Mouse (Mus musculus): ENCODE data around the gene Pck1. TPM values are rescaled to one million over a fixed set of nuclear protein-coding genes. Genes with fewer than 3 reads are reported as not detected.

Pck1 gene
- polyA plus RNA-seq, 1 experiment from 2014 or later: 3.0 TPM

- Histone ChIP-seq H3K4me1 (ENCODE audit: control insufficient read depth, insufficient read depth, low read length) (peaks cover 4% of the 10 kb centered on the region; the same call in 1 of the 2 replicates), H3K27ac (ENCODE audit: low read depth, low read length) (no peak overlapping the region), H3K4me3 (ENCODE audit: low read length) (no peak overlapping the region), H3K9ac (ENCODE audit: low read depth, low read length) (no peak overlapping the region), H3K27me3 (ENCODE audit: control insufficient read depth, insufficient read depth, low read length) (peaks cover 36% of the 10 kb centered on the region), H3K36me3 (ENCODE audit: control insufficient read depth, insufficient read depth, low read length) (no peaks in the 10 kb centered on the region), H3K4me2 (replicated peaks; ENCODE audit: low read depth, low read length) (no peak overlapping the region), H3K9me3 (ENCODE audit: control insufficient read depth, low read length) (no peaks in the 10 kb centered on the region)
- no peak for ATAC-seq (ENCODE audit: low FRiP score, low TSS enrichment)
- 81% methylated on average over 10 of the region's 10 CpGs for WGBS
These were observed 12.5 kb downstream of the Pck1 start for GRCm38 (mm10) chr2:173165357-173165756.

- WGBS: 39% methylated on average over 5 of the region's 5 CpGs
- Histone ChIP-seq H3K36me3 (ENCODE audit: control insufficient read depth, insufficient read depth, low read length) (no peaks in the 10 kb centered on the region), H3K4me1 (ENCODE audit: control insufficient read depth, insufficient read depth, low read length) (peaks cover 27% of the 10 kb centered on the region), H3K27ac (ENCODE audit: low read depth, low read length) (no peak overlapping the region), H3K9ac (ENCODE audit: low read depth, low read length) (no peak overlapping the region), H3K4me2 (replicated peaks; ENCODE audit: low read depth, low read length) (no peak overlapping the region), H3K27me3 (ENCODE audit: control insufficient read depth, insufficient read depth, low read length) (peaks cover 36% of the 10 kb centered on the region), H3K4me3 (ENCODE audit: low read length) (no peak overlapping the region), H3K9me3 (ENCODE audit: control insufficient read depth, low read length) (no peaks in the 10 kb centered on the region)
- no peak for ATAC-seq (ENCODE audit: low FRiP score, low TSS enrichment)
These were observed 15.6 kb downstream of the Pck1 start for GRCm38 (mm10) chr2:173168411-173168851.

- Histone ChIP-seq H3K9ac (ENCODE audit: low read depth, low read length) (no peak overlapping the region), H3K4me2 (replicated peaks; ENCODE audit: low read depth, low read length) (no peak overlapping the region), H3K4me1 (ENCODE audit: control insufficient read depth, insufficient read depth, low read length) (peaks cover 39% of the 10 kb centered on the region), H3K36me3 (ENCODE audit: control insufficient read depth, insufficient read depth, low read length) (no peaks in the 10 kb centered on the region), H3K9me3 (ENCODE audit: control insufficient read depth, low read length) (no peaks in the 10 kb centered on the region), H3K27ac (ENCODE audit: low read depth, low read length) (no peak overlapping the region), H3K27me3 (ENCODE audit: control insufficient read depth, insufficient read depth, low read length) (peaks cover 31% of the 10 kb centered on the region), H3K4me3 (ENCODE audit: low read length) (no peak overlapping the region)
- no peak for ATAC-seq (ENCODE audit: low FRiP score, low TSS enrichment)
- 26% methylated on average over 2 of the region's 2 CpGs for WGBS
These were observed 17.2 kb downstream of the Pck1 start for GRCm38 (mm10) chr2:173170081-173170480.

GRCm38 (mm10) chr2:173170715-173171114 is 17.9 kb downstream of the Pck1 start:
- Histone ChIP-seq H3K4me1 (ENCODE audit: control insufficient read depth, insufficient read depth, low read length) (peaks cover 39% of the 10 kb centered on the region), H3K9ac (ENCODE audit: low read depth, low read length) (no peak overlapping the region), H3K4me3 (ENCODE audit: low read length) (no peak overlapping the region), H3K27me3 (ENCODE audit: control insufficient read depth, insufficient read depth, low read length) (peaks cover 26% of the 10 kb centered on the region), H3K27ac (ENCODE audit: low read depth, low read length) (no peak overlapping the region), H3K9me3 (ENCODE audit: control insufficient read depth, low read length) (peaks cover 4% of the 10 kb centered on the region; the same call in 1 of the 2 replicates), H3K4me2 (replicated peaks; ENCODE audit: low read depth, low read length) (no peak overlapping the region), H3K36me3 (ENCODE audit: control insufficient read depth, insufficient read depth, low read length) (no peaks in the 10 kb centered on the region)
- 48% methylated on average over 2 of the region's 2 CpGs for WGBS
- ATAC-seq (ENCODE audit: low FRiP score, low TSS enrichment): 0 out of 2 replicates have a peak, but pooled peaks have one; percentile 2

GRCm38 (mm10) chr2:173171470-173171869 is 18.6 kb downstream of the Pck1 start:
- peak overlapping the region; percentile 88; the same call in 1 of the 2 replicates for H3K27ac ChIP-seq (ENCODE audit: low read depth, low read length)
- H3K27me3 ChIP-seq (ENCODE audit: control insufficient read depth, insufficient read depth, low read length): peaks cover 19% of the 10 kb centered on the region
- peak; percentile 84 for ATAC-seq (ENCODE audit: low FRiP score, low TSS enrichment)
- peak overlapping the region; percentile 28 for H3K4me2 ChIP-seq (replicated peaks; ENCODE audit: low read depth, low read length)
- peaks cover 39% of the 10 kb centered on the region for H3K4me1 ChIP-seq (ENCODE audit: control insufficient read depth, insufficient read depth, low read length)
- WGBS: 2% methylated on average over 29 of the region's 30 CpGs
- no peaks in the 10 kb centered on the region for H3K36me3 ChIP-seq (ENCODE audit: control insufficient read depth, insufficient read depth, low read length)
- H3K4me3 ChIP-seq (ENCODE audit: low read length): peak overlapping the region; percentile 12
- peaks cover 7% of the 10 kb centered on the region; the same call in 1 of the 2 replicates for H3K9me3 ChIP-seq (ENCODE audit: control insufficient read depth, low read length)
- no peak overlapping the region for H3K9ac ChIP-seq (ENCODE audit: low read depth, low read length)

- Histone ChIP-seq H3K27me3 (ENCODE audit: control insufficient read depth, insufficient read depth, low read length) (peaks cover 18% of the 10 kb centered on the region), H3K4me3 (ENCODE audit: low read length) (no peak overlapping the region), H3K4me1 (ENCODE audit: control insufficient read depth, insufficient read depth, low read length) (peaks cover 39% of the 10 kb centered on the region), H3K27ac (ENCODE audit: low read depth, low read length) (peak overlapping the region; percentile 88; the same call in 1 of the 2 replicates), H3K36me3 (ENCODE audit: control insufficient read depth, insufficient read depth, low read length) (no peaks in the 10 kb centered on the region), H3K9ac (ENCODE audit: low read depth, low read length) (no peak overlapping the region), H3K9me3 (ENCODE audit: control insufficient read depth, low read length) (peaks cover 7% of the 10 kb centered on the region; the same call in 1 of the 2 replicates), H3K4me2 (replicated peaks; ENCODE audit: low read depth, low read length) (peak overlapping the region; percentile 28; the same call in 1 of the 2 replicates)
- WGBS: 30% methylated on average over 5 of the region's 5 CpGs
- peak; percentile 6; the same call in 1 of the 2 replicates for ATAC-seq (ENCODE audit: low FRiP score, low TSS enrichment)
These were observed 19.1 kb downstream of the Pck1 start for GRCm38 (mm10) chr2:173171956-173172355.

GRCm38 (mm10) chr2:173172386-173172785 is 19.5 kb downstream of the Pck1 start:
- no peaks in the 10 kb centered on the region for H3K36me3 ChIP-seq (ENCODE audit: control insufficient read depth, insufficient read depth, low read length)
- ATAC-seq (ENCODE audit: low FRiP score, low TSS enrichment): no peak
- H3K9ac ChIP-seq (ENCODE audit: low read depth, low read length): no peak overlapping the region
- H3K27ac ChIP-seq (ENCODE audit: low read depth, low read length): peak overlapping the region; percentile 88; the same call in 1 of the 2 replicates
- no peak overlapping the region for H3K4me2 ChIP-seq (replicated peaks; ENCODE audit: low read depth, low read length)
- WGBS: 75% methylated on average over 1 of the region's 1 CpGs
- H3K27me3 ChIP-seq (ENCODE audit: control insufficient read depth, insufficient read depth, low read length): peaks cover 18% of the 10 kb centered on the region
- H3K4me3 ChIP-seq (ENCODE audit: low read length): no peak overlapping the region
- H3K4me1 ChIP-seq (ENCODE audit: control insufficient read depth, insufficient read depth, low read length): peaks cover 39% of the 10 kb centered on the region
- H3K9me3 ChIP-seq (ENCODE audit: control insufficient read depth, low read length): peaks cover 7% of the 10 kb centered on the region; the same call in 1 of the 2 replicates

GRCm38 (mm10) chr2:173173008-173173407 is 20.2 kb downstream of the Pck1 start:
- H3K9ac ChIP-seq (ENCODE audit: low read depth, low read length): no peak overlapping the region
- peaks cover 18% of the 10 kb centered on the region for H3K27me3 ChIP-seq (ENCODE audit: control insufficient read depth, insufficient read depth, low read length)
- H3K36me3 ChIP-seq (ENCODE audit: control insufficient read depth, insufficient read depth, low read length): no peaks in the 10 kb centered on the region
- no peak for ATAC-seq (ENCODE audit: low FRiP score, low TSS enrichment)
- H3K27ac ChIP-seq (ENCODE audit: low read depth, low read length): peak overlapping the region; percentile 88; the same call in 1 of the 2 replicates
- WGBS: 17% methylated on average over 2 of the region's 2 CpGs
- peaks cover 39% of the 10 kb centered on the region for H3K4me1 ChIP-seq (ENCODE audit: control insufficient read depth, insufficient read depth, low read length)
- H3K4me3 ChIP-seq (ENCODE audit: low read length): no peak overlapping the region
- H3K4me2 ChIP-seq (replicated peaks; ENCODE audit: low read depth, low read length): peak overlapping the region; percentile 44; the same call in 1 of the 2 replicates
- H3K9me3 ChIP-seq (ENCODE audit: control insufficient read depth, low read length): peaks cover 7% of the 10 kb centered on the region; the same call in 1 of the 2 replicates

Data from kidney, embryonic 14.5 days (tissue).